In genomic region chr11:119235596-119235995, GRCm38 (mm10) we compare ENCODE assay signal across 8 mouse cellular contexts. TPM values are rescaled to one million over a fixed set of nuclear protein-coding genes. Genes with fewer than 3 reads are reported as not detected.
A peak's percentile ranks its signal among the peaks of the same experiment; 100 is the strongest.
DNase-seq lines count a peak whose midpoint lies in the region; ATAC-seq and TF ChIP-seq lines count a peak whose summit lies in the region.

No protein-coding gene starts in this region.

- peak; percentile 13 for DNase-seq in heart, postnatal 0 days (ENCODE audit: low spot score)
- peak; percentile 61 for DNase-seq in right cerebral cortex, postnatal 14 days
- no peak for DNase-seq in right cerebral cortex, adult 18-20 months
- peak; percentile 64 for DNase-seq in brain, embryonic 14.5 days (ENCODE audit: low read depth)
- peak; percentile 83 for DNase-seq in limb, embryonic 11.5 days (ENCODE audit: low spot score)
- DNase-seq in spleen, postnatal 10 days (ENCODE audit: low spot score in 2 of 2) = peak; percentile 60 to 81
- no peak for DNase-seq in urinary bladder, adult 18-20 months (ENCODE audit: low spot score in 2 of 2)

- H3K4me1 ChIP-seq in heart, postnatal 0 days (ENCODE audit: control insufficient read depth, insufficient read depth) = no peaks in the 10 kb centered on the region
- peaks cover 5% of the 10 kb centered on the region; the same call in 1 of the 2 replicates for H3K4me1 ChIP-seq in heart, embryonic 12.5 days (replicated peaks)
- 0 out of 2 replicates have a peak, but pooled peaks cover 2% of the 10 kb centered on the region for H3K4me1 ChIP-seq in limb, embryonic 11.5 days (ENCODE audit: control insufficient read depth, insufficient read depth, low read length)

- no peak overlapping the region for H3K27ac ChIP-seq in heart, postnatal 0 days (ENCODE audit: low read depth)
- no peak overlapping the region for H3K27ac ChIP-seq in heart, embryonic 12.5 days (ENCODE audit: poor library complexity, severe bottlenecking)
- no peak overlapping the region for H3K27ac ChIP-seq in limb, embryonic 11.5 days (replicated peaks; ENCODE audit: low read depth, low read length)

- ATAC-seq in heart, postnatal 0 days (ENCODE audit: insufficient read depth, low read depth) = no peak
- ATAC-seq in heart, embryonic 12.5 days (ENCODE audit: insufficient number of reproducible peaks, low FRiP score) = no peak
- ATAC-seq in limb, embryonic 11.5 days (ENCODE audit: insufficient number of reproducible peaks, low FRiP score, low TSS enrichment, low read depth) = no peak

- H3K4me2 ChIP-seq in heart, postnatal 0 days (ENCODE audit: low read depth, low read length) = no peak overlapping the region
- H3K4me2 ChIP-seq in heart, embryonic 12.5 days = no peak overlapping the region
- no peak overlapping the region for H3K4me2 ChIP-seq in limb, embryonic 11.5 days (ENCODE audit: low read depth, severe bottlenecking)

- no peak overlapping the region for H3K9ac ChIP-seq in heart, postnatal 0 days (replicated peaks; ENCODE audit: low read depth, low read length)
- H3K9ac ChIP-seq in heart, embryonic 12.5 days = no peak overlapping the region
- no peak overlapping the region for H3K9ac ChIP-seq in limb, embryonic 11.5 days (ENCODE audit: low read length)

- TF ChIP-seq CTCF in heart, postnatal 0 days (IDR thresholded peaks at IDR 0.05; ENCODE audit: low read depth) = peak; percentile 54
- TF ChIP-seq CTCF in brain, embryonic 14.5 days (IDR thresholded peaks at IDR 0.05; ENCODE audit: borderline replicate concordance, extremely low read depth, insufficient read depth, insufficient read length) = peak; percentile 65

- TF ChIP-seq POLR2A in brain, embryonic 14.5 days (IDR thresholded peaks at IDR 0.05; ENCODE audit: borderline replicate concordance, extremely low read depth, insufficient read depth, insufficient read length, poor library complexity, severe bottlenecking) = no peak

- no peak for TF ChIP-seq EP300 in heart, postnatal 0 days (IDR thresholded peaks at IDR 0.05; ENCODE audit: low read depth)

- WGBS in heart, postnatal 0 days = 83% methylated on average over 4 of the region's 4 CpGs
- WGBS in heart, embryonic 12.5 days = 80% methylated on average over 4 of the region's 4 CpGs
- 89% methylated on average over 4 of the region's 4 CpGs for WGBS in limb, embryonic 11.5 days

- no peaks in the 10 kb centered on the region for H3K27me3 ChIP-seq in heart, postnatal 0 days (ENCODE audit: control insufficient read depth, insufficient read depth, low read length)
- H3K27me3 ChIP-seq in heart, embryonic 12.5 days (replicated peaks) = no peaks in the 10 kb centered on the region
- H3K27me3 ChIP-seq in limb, embryonic 11.5 days (ENCODE audit: control insufficient read depth, insufficient read depth, low read length) = no peaks in the 10 kb centered on the region

- H3K9me3 ChIP-seq in heart, postnatal 0 days (replicated peaks; ENCODE audit: control insufficient read depth, low read length) = no peaks in the 10 kb centered on the region
- H3K9me3 ChIP-seq in heart, embryonic 12.5 days (replicated peaks) = peaks cover 7% of the 10 kb centered on the region; the same call in 1 of the 2 replicates
- no peaks in the 10 kb centered on the region for H3K9me3 ChIP-seq in limb, embryonic 11.5 days (ENCODE audit: control insufficient read depth, low read length)

- H3K4me3 ChIP-seq in heart, postnatal 0 days (ENCODE audit: low read depth, low read length) = no peak overlapping the region
- H3K4me3 ChIP-seq in heart, embryonic 12.5 days = no peak overlapping the region
- H3K4me3 ChIP-seq in limb, embryonic 11.5 days (ENCODE audit: low read depth, low read length) = no peak overlapping the region

- no peaks in the 10 kb centered on the region for H3K36me3 ChIP-seq in heart, postnatal 0 days (replicated peaks; ENCODE audit: control insufficient read depth, insufficient read depth, low read length)
- no peaks in the 10 kb centered on the region for H3K36me3 ChIP-seq in heart, embryonic 12.5 days
- H3K36me3 ChIP-seq in limb, embryonic 11.5 days (ENCODE audit: control insufficient read depth, insufficient read depth, low read length) = no peaks in the 10 kb centered on the region

RNA-seq across cellular contexts. Expression of gene Ccdc40, which starts 7.2 kb away (rescaled TPM):
- 0.39 TPM in 1 of 2 replicates, not detected in the other for total RNA-seq in heart, postnatal 0 days (2014; rRNA removed; ENCODE audit: low replicate concordance)
- 0.62 and 0.68 TPM in 2 replicates for polyA plus RNA-seq in heart, postnatal 0 days (2015; fragmentation: Nextera tagmentation; extraction: Ambion mirVana)
- 3.1 and 3.7 TPM in 2 replicates for polyA plus RNA-seq in heart, embryonic 12.5 days (2016; fragmentation: Nextera tagmentation; extraction: Ambion mirVana)
- polyA plus RNA-seq in brain, embryonic 14.5 days (2012; rRNA removed) = 11.0 and 17.0 TPM in 2 replicates
- 8.9 and 10.8 TPM in 2 replicates for polyA plus RNA-seq in limb, embryonic 11.5 days (2014; fragmentation: Nextera tagmentation; extraction: Ambion mirVana)

RNA-seq across cellular contexts. Expression of gene Tbc1d16, which starts 7.3 kb away (rescaled TPM):
- 46.4 and 50.8 TPM in 2 replicates for total RNA-seq in heart, postnatal 0 days (2014; rRNA removed; ENCODE audit: low replicate concordance)
- 12.4 and 12.9 TPM in 2 replicates for polyA plus RNA-seq in heart, postnatal 0 days (2015; fragmentation: Nextera tagmentation; extraction: Ambion mirVana)
- 7.4 and 7.5 TPM in 2 replicates for polyA plus RNA-seq in heart, embryonic 12.5 days (2016; fragmentation: Nextera tagmentation; extraction: Ambion mirVana)
- polyA plus RNA-seq in brain, embryonic 14.5 days (2012; rRNA removed) = 69.8 and 99.3 TPM in 2 replicates
- 10.8 TPM in 2 replicates for polyA plus RNA-seq in limb, embryonic 11.5 days (2014; fragmentation: Nextera tagmentation; extraction: Ambion mirVana)

RNA-seq across cellular contexts. Expression of gene Gaa, which starts 32.1 kb away (rescaled TPM):
- 91.1 and 158 TPM in 2 replicates for total RNA-seq in heart, postnatal 0 days (2014; rRNA removed; ENCODE audit: low replicate concordance)
- 51.8 and 56.3 TPM in 2 replicates for polyA plus RNA-seq in heart, postnatal 0 days (2015; fragmentation: Nextera tagmentation; extraction: Ambion mirVana)
- 116 and 117 TPM in 2 replicates for polyA plus RNA-seq in heart, embryonic 12.5 days (2016; fragmentation: Nextera tagmentation; extraction: Ambion mirVana)
- 93.3 and 102 TPM in 2 replicates for polyA plus RNA-seq in brain, embryonic 14.5 days (2012; rRNA removed)
- polyA plus RNA-seq in limb, embryonic 11.5 days (2014; fragmentation: Nextera tagmentation; extraction: Ambion mirVana) = 16.5 and 17.9 TPM in 2 replicates

Comparison
In these comparisons a context has a peak if more than half of its experiments do, and no peak if none do; other contexts are left out.
1. DNase-seq: peak in heart, postnatal 0 days (single experiment), right cerebral cortex, postnatal 14 days (single experiment), brain, embryonic 14.5 days (single experiment), limb, embryonic 11.5 days (single experiment) and spleen, postnatal 10 days (2 of 2); none in right cerebral cortex, adult 18-20 months (single experiment) and urinary bladder, adult 18-20 months (0 of 2).